ENCODE assay signal across 25 mouse cellular contexts in the genomic region with DNA sequence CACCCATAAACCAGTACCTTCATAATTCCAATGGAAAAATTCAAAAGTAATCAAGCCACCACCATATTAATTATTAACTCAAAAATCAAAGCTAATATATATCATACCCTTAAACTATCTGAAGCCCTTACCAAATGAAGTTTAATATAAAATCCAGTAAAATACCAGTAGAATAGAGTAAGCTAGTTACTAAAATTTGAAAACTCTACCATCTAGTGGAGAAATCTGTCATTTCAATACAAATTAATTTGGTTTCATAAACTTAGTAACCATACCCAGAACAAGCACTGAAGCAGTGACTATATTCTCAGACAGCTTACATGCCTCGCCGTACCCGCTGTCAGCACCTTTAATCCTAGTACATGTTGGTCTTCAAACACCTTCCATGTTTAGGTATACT. TPM values are rescaled to one million over a fixed set of nuclear protein-coding genes. Genes with fewer than 3 reads are reported as not detected.
DNase-seq lines count a peak whose midpoint lies in the region; TF ChIP-seq lines count a peak whose summit lies in the region.
"Had no signal": no experiment of that assay in that cellular context is flagged by ENCODE, and none has a peak within 500 bp of the region (broad histone marks: within the 10 kb centered on the region; RNA-seq: fewer than 3 reads in every experiment).

No protein-coding gene starts in this region.

- H3K4me3 ChIP-seq in gastrocnemius, adult 2 months = no peak overlapping the region
- no peak overlapping the region for H3K4me3 ChIP-seq in left cerebral cortex, adult 2 months
- H3K4me3 ChIP-seq: embryonic facial prominence, embryonic 13.5 days; heart, embryonic 12.5 days; hindbrain, embryonic 15.5 days; intestine, embryonic 15.5 days; liver, embryonic 13.5 days; megakaryocyte, embryonic 14.5 days had no signal

- TF ChIP-seq CTCF in gastrocnemius, adult 2 months (IDR thresholded peaks at IDR 0.05) = 0 out of 2 replicates have a peak, but pooled peaks have one; percentile 8
- peak; percentile 48 for TF ChIP-seq CTCF in left cerebral cortex, adult 2 months (IDR thresholded peaks at IDR 0.05)

- DNase-seq in gastrocnemius, adult 2 months = no peak
- no peak for DNase-seq in gastrocnemius, postnatal 36 days
- DNase-seq in left cerebral cortex, adult 2 months (ENCODE audit: extremely low spot score in 1 of 2, low spot score in 2 of 2) = no peak
- DNase-seq in left cerebral cortex, postnatal 14 days (ENCODE audit: low spot score in 2 of 2) = no peak
- DNase-seq in 416B (ENCODE audit: low read depth) (peak; percentile 35), NIH3T3 (ENCODE audit: low read depth) (peak; percentile 24)
- no peak for DNase-seq in adrenal gland, adult (ENCODE audit: inconsistent age in 2 of 2, low spot score in 1 of 2)
- DNase-seq in urinary bladder, adult 18-20 months (ENCODE audit: low spot score in 2 of 2) = no peak
- DNase-seq: adrenal gland, adult 8-10 months; cerebellum, adult 18-20 months; cerebellum, postnatal 25 days; embryo, embryonic 11 days; gastrocnemius, postnatal 10 days; heart, postnatal 10 days; kidney, adult 8-10 months; kidney, postnatal 25 days; liver, embryonic 13.5 days; lung, adult 2 months; lung, postnatal 36 days; right cerebral cortex, postnatal 14 days had no signal

- no peak overlapping the region for H3K27ac ChIP-seq in gastrocnemius, adult 2 months
- H3K27ac ChIP-seq in left cerebral cortex, adult 2 months = no peak overlapping the region
- H3K27ac ChIP-seq: embryonic facial prominence, embryonic 13.5 days; hindbrain, embryonic 15.5 days; intestine, embryonic 15.5 days; liver, embryonic 13.5 days had no signal

- intact Hi-C loops in gastrocnemius, adult 2 months (cut with DNase I) = no loop called here
- intact Hi-C loops in gastrocnemius, postnatal 36 days (cut with DNase I) = no loop called here
- intact Hi-C loops in left cerebral cortex, adult 2 months (cut with DNase I) = loop anchor here (10.0 kb wide), 1 partner anchor 557 kb away; no protein-coding TSS in a partner anchor
- intact Hi-C loops in left cerebral cortex, postnatal 14 days (cut with DNase I) = no loop called here

RNA-seq across cellular contexts. Expression of a gene that starts 18.5 kb away (rescaled TPM):
- total RNA-seq in gastrocnemius, adult 2 months (2021) = 10 to 100 TPM; 60.3 to 74.6 TPM
- total RNA-seq in gastrocnemius, postnatal 36 days (2021) = 10 to 100 TPM; 58.2 to 68.0 TPM
- total RNA-seq in left cerebral cortex, adult 2 months (2021) = 10 to 100 TPM; 21.4 to 22.1 TPM
- total RNA-seq in left cerebral cortex, postnatal 14 days (2021) = 10 to 100 TPM; 19.1 to 19.3 TPM

Comparison
In these comparisons a context has a peak if more than half of its experiments do, and no peak if none do; other contexts are left out.
1. DNase-seq: peak in 416B (single experiment) and NIH3T3 (single experiment); none in gastrocnemius, adult 2 months (single experiment), gastrocnemius, postnatal 36 days (0 of 2), left cerebral cortex, adult 2 months (0 of 2), left cerebral cortex, postnatal 14 days (0 of 2), adrenal gland, adult (0 of 2) and urinary bladder, adult 18-20 months (0 of 2).